Mouse (Mus musculus) embryonic facial prominence, embryonic 14.5 days (tissue): ENCODE measurements around the gene Rnf151. TPM values are rescaled to one million over a fixed set of nuclear protein-coding genes. Genes with fewer than 3 reads are reported as not detected.
A peak's percentile ranks its signal among the peaks of the same experiment; 100 is the strongest.
"Not testable (repeated sequence)": the region's sequence is repeated elsewhere in the genome, so short reads cannot be mapped to it uniquely, and the experiment has no call there.

Experiments
- ATAC-seq: fragments of 200-750 bp; cut with Nextera tagmentation; 2 replicates; pipeline ENCODE4 v1.8.0; 2017; ENCODE audit warnings: low read depth, moderate number of reproducible peaks, moderate TSS enrichment
- DNase-seq: peaks from one replicate; pipeline ENCODE4 v3.0.0-alpha.2; 2015; ENCODE audit warnings: low spot score
- H3K27ac ChIP-seq: fragments of 300-500 bp; sonication (generic); replicated peaks from 2 replicates; pipeline ENCODE4 v1.5.1; 2014; ENCODE audit warnings: low read depth, mild to moderate bottlenecking, low read length, moderate library complexity
- H3K27me3 ChIP-seq: fragments of 300-500 bp; sonication (generic); replicated peaks from 2 replicates; pipeline ENCODE4 v1.6.1; 2014; ENCODE audit warnings: low read length; ENCODE audit not compliant: control insufficient read depth, insufficient read depth
- H3K36me3 ChIP-seq: fragments of 300-500 bp; sonication (generic); 2 replicates; pipeline ENCODE4 v1.6.1; 2014; ENCODE audit warnings: low read length, mixed read lengths; ENCODE audit not compliant: control insufficient read depth, insufficient read depth
- H3K4me1 ChIP-seq: fragments of 300-500 bp; sonication (generic); 2 replicates; pipeline ENCODE4 v1.6.1; 2014; ENCODE audit warnings: antibody characterized with exemption, low read length; ENCODE audit not compliant: control insufficient read depth, insufficient read depth
- H3K4me2 ChIP-seq: fragments of 300-500 bp; sonication (generic); 2 replicates; pipeline ENCODE4 v1.6.1; 2014; ENCODE audit warnings: low read depth, mild to moderate bottlenecking, low read length, moderate library complexity, mixed read lengths
- H3K4me3 ChIP-seq: fragments of 300-500 bp; sonication (generic); 2 replicates; pipeline ENCODE4 v1.5.1; 2014; ENCODE audit warnings: low read depth, mild to moderate bottlenecking, low read length
- H3K9ac ChIP-seq: fragments of 300-500 bp; sonication (generic); 2 replicates; pipeline ENCODE4 v1.6.1; 2014; ENCODE audit warnings: low read depth, mild to moderate bottlenecking, low read length, moderate library complexity, mixed read lengths
- H3K9me3 ChIP-seq: fragments of 300-500 bp; sonication (generic); 2 replicates; pipeline ENCODE4 v1.6.1; 2016; ENCODE audit warnings: low read length; ENCODE audit not compliant: control insufficient read depth
- WGBS: fragments of 180-500 bp; shearing (Covaris S2); extraction: QIAGEN DNeasy Blood & Tissue Kit; methylation state at CpG from one replicate; pipeline ENCODE4 v1.1.7; 2014; 5-methylcytosine and 5-hydroxymethylcytosine counted together
- polyA plus RNA-seq: library from polyadenylated mRNA; unstranded; fragments of >200 nt; fragmentation: Nextera tagmentation; extraction: Ambion mirVana; gene quantifications from 2 replicates; pipeline ENCODE4 v1.2.1, GENCODE M21; 2014

The Rnf151 gene
- polyA plus RNA-seq, 1 experiment from 2014 or later = not detected

DNA sequence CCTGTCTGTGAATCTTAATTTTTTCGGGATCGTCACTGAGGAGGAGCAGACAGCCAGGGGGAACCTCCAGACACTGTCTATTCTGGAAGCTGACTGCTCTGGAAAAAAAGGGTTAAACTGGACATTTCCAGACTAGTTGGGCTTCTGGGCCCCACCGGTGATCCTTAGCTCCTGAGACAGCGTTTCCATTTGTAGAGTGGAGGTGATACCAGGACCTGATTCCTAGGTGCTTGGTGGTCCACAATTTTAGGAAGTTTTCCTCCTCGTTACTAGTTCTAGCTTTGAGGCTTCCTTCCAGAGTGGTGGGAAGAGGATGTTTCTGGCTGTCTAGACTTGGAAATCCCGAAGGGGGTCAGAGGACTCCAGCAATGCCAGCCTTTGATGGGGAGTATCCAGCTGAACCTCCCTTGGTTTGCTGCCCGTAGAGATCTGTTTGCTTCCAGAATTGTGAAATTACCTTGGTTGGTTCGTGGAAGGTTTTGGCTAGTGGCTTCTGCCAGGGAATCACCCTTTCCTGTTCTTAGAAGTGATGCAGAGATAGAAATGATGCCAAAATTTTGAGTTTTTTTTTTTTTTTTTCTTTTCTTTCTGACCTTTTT lies 47.5 kb downstream of the Rnf151 start:
- WGBS = 8% methylated on average over 8 of the region's 8 CpGs
- Histone ChIP-seq H3K36me3 (no peaks in the 10 kb centered on the region), H3K9me3 (no peaks in the 10 kb centered on the region), H3K9ac (peak overlapping the region; percentile 98), H3K27ac (0 out of 2 replicates have a peak overlapping the region, but pooled peaks have one; percentile 86), H3K4me1 (peaks cover 21% of the 10 kb centered on the region), H3K4me2 (peak overlapping the region; percentile 84), H3K4me3 (peak overlapping the region; percentile 99), H3K27me3 (no peaks in the 10 kb centered on the region)
- ATAC-seq (no peak), DNase-seq (no peak)

- WGBS = 0% methylated on average over 33 of the region's 80 CpGs
- H3K9me3 ChIP-seq = no peaks in the 10 kb centered on the region
- peak within 1 kb of the TSS; percentile 84 for H3K4me2 ChIP-seq
- peak within 1 kb of the TSS; percentile 99 for H3K4me3 ChIP-seq
- peak within 1 kb of the TSS; percentile 98 for H3K9ac ChIP-seq
- no peaks in the 10 kb centered on the region for H3K36me3 ChIP-seq
- peak; percentile 99 for ATAC-seq
- no peaks in the 10 kb centered on the region for H3K27me3 ChIP-seq
- peak within 1 kb of the TSS; percentile 86 for H3K27ac ChIP-seq
- peak; percentile 96 for DNase-seq
- peaks cover 21% of the 10 kb centered on the region for H3K4me1 ChIP-seq
Measured at GRCm38 (mm10) chr17:24669545-24670245, 48.2 kb downstream of the Rnf151 start, which contains the start of gene Zfp598. TSS of gene Zfp598 (plus strand) at chr17:24669687.

GRCm38 (mm10) chr17:24669214-24669544 lies 48.7 kb downstream of the Rnf151 start:
- not testable (repeated sequence) for DNase-seq, H3K9me3 ChIP-seq, H3K36me3 ChIP-seq, H3K27me3 ChIP-seq
- Histone ChIP-seq H3K4me3 (peak overlapping the region; percentile 99), H3K4me1 (peaks cover 21% of the 10 kb centered on the region), H3K4me2 (peak overlapping the region; percentile 84), H3K9ac (peak overlapping the region; percentile 98), H3K27ac (peak overlapping the region; percentile 86)
- peak; percentile 9 for ATAC-seq
- 12% methylated on average over 15 of the region's 15 CpGs for WGBS

GRCm38 (mm10) chr17:24667416-24667815 lies 50.4 kb downstream of the Rnf151 start:
- ATAC-seq = peak; percentile 20; the same call in 1 of the 2 replicates
- Histone ChIP-seq H3K4me3 (no peak overlapping the region), H3K36me3 (no peaks in the 10 kb centered on the region), H3K9ac (no peak overlapping the region), H3K4me1 (peaks cover 21% of the 10 kb centered on the region), H3K27ac (no peak overlapping the region), H3K4me2 (no peak overlapping the region), H3K27me3 (no peaks in the 10 kb centered on the region), H3K9me3 (no peaks in the 10 kb centered on the region)
- peak; percentile 77 for DNase-seq
- 35% methylated on average over 6 of the region's 6 CpGs for WGBS

- not testable (repeated sequence) for H3K9me3 ChIP-seq
Measured at GRCm38 (mm10) chr17:24667011-24667410, 50.9 kb downstream of the Rnf151 start.

More at GRCm38 (mm10) chr17:24667011-24667410, 50.9 kb downstream of the Rnf151 start:
- H3K4me2 ChIP-seq, H3K27me3 ChIP-seq, H3K4me3 ChIP-seq, H3K36me3 ChIP-seq, ATAC-seq, DNase-seq, H3K27ac ChIP-seq, H3K9ac ChIP-seq: not testable (repeated sequence)
- H3K4me1 ChIP-seq = peaks cover 18% of the 10 kb centered on the region
- WGBS = 66% methylated on average over 7 of the region's 7 CpGs

Other genes with a start within 250 kb of the Rnf151 start
- gene E4f1, start 247.8 kb downstream of the Rnf151 start, polyA plus RNA-seq = 13.3 and 18.6 TPM in 2 replicates
- 57.7 and 58.5 TPM in 2 replicates for gene Pgp, start 247.7 kb downstream of the Rnf151 start, polyA plus RNA-seq
- 1.5 and 2.0 TPM in 2 replicates for gene Bricd5, start 244.2 kb downstream of the Rnf151 start, polyA plus RNA-seq
- 21.7 and 23.7 TPM in 2 replicates for gene Mlst8, start 239.0 kb downstream of the Rnf151 start, polyA plus RNA-seq
- gene Caskin1, start 229.5 kb downstream of the Rnf151 start, polyA plus RNA-seq = 2.9 and 3.7 TPM in 2 replicates
- gene Traf7, start 190.1 kb downstream of the Rnf151 start, polyA plus RNA-seq = 78.9 and 86.3 TPM in 2 replicates
- 2.8 and 2.9 TPM in 2 replicates for gene Rab26, start 183.9 kb downstream of the Rnf151 start, polyA plus RNA-seq
- 37.9 and 40.1 TPM in 2 replicates for gene Pkd1, start 168.2 kb downstream of the Rnf151 start, polyA plus RNA-seq
- gene Tsc2, start 85.4 kb downstream of the Rnf151 start, polyA plus RNA-seq = 60.8 and 71.2 TPM in 2 replicates
- gene Nthl1, start 85.4 kb downstream of the Rnf151 start, polyA plus RNA-seq = 16.8 and 19.1 TPM in 2 replicates
- 56.7 and 57.7 TPM in 2 replicates for gene Slc9a3r2, start 67.7 kb downstream of the Rnf151 start, polyA plus RNA-seq
- 0.82 and 1.4 TPM in 2 replicates for gene Npw, start 59.6 kb downstream of the Rnf151 start, polyA plus RNA-seq
- gene Zfp598, start 48.4 kb downstream of the Rnf151 start, polyA plus RNA-seq = 23.7 and 25.2 TPM in 2 replicates
- gene Syngr3, start 28.1 kb downstream of the Rnf151 start, polyA plus RNA-seq = 7.7 and 8.2 TPM in 2 replicates
- gene Gfer, start 21.9 kb downstream of the Rnf151 start, polyA plus RNA-seq = 40.8 and 41.9 TPM in 2 replicates
- gene Noxo1, start 21.8 kb downstream of the Rnf151 start, polyA plus RNA-seq = 3.7 and 5.3 TPM in 2 replicates
- gene Tbl3, start 10.4 kb downstream of the Rnf151 start, polyA plus RNA-seq = 50.1 and 67.2 TPM in 2 replicates
- 1,571 and 1,579 TPM in 2 replicates for gene Rps2, start 53 bp upstream of the Rnf151 start, polyA plus RNA-seq
- 233 and 267 TPM in 2 replicates for gene Ndufb10, start 6.4 kb upstream of the Rnf151 start, polyA plus RNA-seq
- gene Rpl3l, start 9.8 kb upstream of the Rnf151 start, polyA plus RNA-seq = 0.39 TPM in 1 of 2 replicates, not detected in the other
- 28.7 and 30.3 TPM in 2 replicates for gene Msrb1, start 18.6 kb upstream of the Rnf151 start, polyA plus RNA-seq
- 10.1 and 11.7 TPM in 2 replicates for gene Hs3st6, start 34.9 kb upstream of the Rnf151 start, polyA plus RNA-seq
- not detected in 2 replicates for gene Meiob, start 86.2 kb upstream of the Rnf151 start, polyA plus RNA-seq
- gene Hagh, start 122.1 kb upstream of the Rnf151 start, polyA plus RNA-seq = 40.6 and 43.3 TPM in 2 replicates
- 16.2 and 20.0 TPM in 2 replicates for gene Fahd1, start 132.3 kb upstream of the Rnf151 start, polyA plus RNA-seq
- 0.22 and 0.51 TPM in 2 replicates for gene Igfals, start 147.9 kb upstream of the Rnf151 start, polyA plus RNA-seq
- 47.5 and 48.0 TPM in 2 replicates for gene Nubp2, start 168.3 kb upstream of the Rnf151 start, polyA plus RNA-seq
- 40.8 and 41.7 TPM in 2 replicates for gene Spsb3, start 168.6 kb upstream of the Rnf151 start, polyA plus RNA-seq
- 23.0 and 24.9 TPM in 2 replicates for gene Eme2, start 177.0 kb upstream of the Rnf151 start, polyA plus RNA-seq
- 78.5 and 78.7 TPM in 2 replicates for gene Mrps34, start 177.1 kb upstream of the Rnf151 start, polyA plus RNA-seq
- 37.5 and 46.1 TPM in 2 replicates for gene Nme3, start 178.4 kb upstream of the Rnf151 start, polyA plus RNA-seq
- gene Mapk8ip3, start 218.9 kb upstream of the Rnf151 start, polyA plus RNA-seq = 34.6 and 37.4 TPM in 2 replicates
- 83.6 and 95.6 TPM in 2 replicates for gene Jpt2, start 242.6 kb upstream of the Rnf151 start, polyA plus RNA-seq